Mouse (Mus musculus) midbrain, embryonic 13.5 days (tissue): Measurements from ENCODE around the gene Kif18b. TPM values are rescaled to one million over a fixed set of nuclear protein-coding genes. Genes with fewer than 3 reads are reported as not detected.

Experiments used
- ATAC-seq: fragments of 200-750 bp; cut with Nextera tagmentation; 2 replicates; pipeline ENCODE4 v1.8.0; 2017; ENCODE audit warnings: mild to moderate bottlenecking, moderate TSS enrichment, moderate library complexity
- H3K27ac ChIP-seq: fragments of 300-500 bp; sonication (generic); 2 replicates; pipeline ENCODE4 v1.5.1; 2015; ENCODE audit warnings: inconsistent platforms, mild to moderate bottlenecking, moderate library complexity
- H3K27me3 ChIP-seq: fragments of 300-500 bp; sonication (generic); 2 replicates; pipeline ENCODE4 v1.6.1; 2015; ENCODE audit warnings: mild to moderate bottlenecking, inconsistent platforms
- H3K36me3 ChIP-seq: fragments of 300-500 bp; sonication (generic); 2 replicates; pipeline ENCODE4 v1.6.1; 2015; ENCODE audit warnings: mild to moderate bottlenecking, inconsistent platforms
- H3K4me1 ChIP-seq: fragments of 300-500 bp; sonication (generic); replicated peaks from 2 replicates; pipeline ENCODE4 v1.6.1; 2015; ENCODE audit warnings: inconsistent platforms
- H3K4me2 ChIP-seq: fragments of 300-500 bp; sonication (generic); replicated peaks from 2 replicates; pipeline ENCODE4 v1.6.1; 2015; ENCODE audit warnings: moderate library complexity, mild to moderate bottlenecking, inconsistent platforms
- H3K4me3 ChIP-seq: fragments of 300-500 bp; sonication (generic); replicated peaks from 2 replicates; pipeline ENCODE4 v1.5.1; 2015; ENCODE audit warnings: mild to moderate bottlenecking, inconsistent platforms
- H3K9ac ChIP-seq: fragments of 300-500 bp; sonication (generic); replicated peaks from 2 replicates; pipeline ENCODE4 v1.6.1; 2015; ENCODE audit warnings: mild to moderate bottlenecking, inconsistent platforms
- H3K9me3 ChIP-seq: fragments of 300-500 bp; sonication (generic); 2 replicates; pipeline ENCODE4 v1.6.1; 2016; ENCODE audit warnings: mild to moderate bottlenecking, inconsistent platforms
- WGBS: fragments of 180-500 bp; shearing (Covaris S2); methylation state at CpG from one replicate; pipeline ENCODE4 v1.1.7; 2015; 5-methylcytosine and 5-hydroxymethylcytosine counted together
- polyA plus RNA-seq: library from polyadenylated mRNA; unstranded; fragments of >200 nt; fragmentation: Nextera tagmentation; extraction: Ambion mirVana; gene quantifications from 2 replicates; pipeline ENCODE4 v1.2.1, GENCODE M21; 2015

Gene Kif18b
- polyA plus RNA-seq, 1 experiment from 2014 or later = 4.9 TPM

GRCm38 (mm10) chr11:102859933-102860332, 65.0 kb downstream of the Kif18b start:
- no peak overlapping the region for H3K4me3 ChIP-seq
- ATAC-seq = no peak
- no peaks in the 10 kb centered on the region for H3K4me1 ChIP-seq
- no peaks in the 10 kb centered on the region for H3K27me3 ChIP-seq
- H3K27ac ChIP-seq = no peak overlapping the region
- no peak overlapping the region for H3K9ac ChIP-seq
- no peaks in the 10 kb centered on the region for H3K9me3 ChIP-seq
- WGBS = 96% methylated on average over 8 of the region's 8 CpGs
- peaks cover 94% of the 10 kb centered on the region for H3K36me3 ChIP-seq
- H3K4me2 ChIP-seq = no peak overlapping the region

- no peak for ATAC-seq
Observed at GRCm38 (mm10) chr11:102858951-102859350, 66.0 kb downstream of the Kif18b start.

GRCm38 (mm10) chr11:102855941-102856340, 69.0 kb downstream of the Kif18b start:
- no peak overlapping the region for H3K9ac ChIP-seq
- H3K27ac ChIP-seq = no peak overlapping the region
- ATAC-seq = no peak
- WGBS = 90% methylated on average over 6 of the region's 6 CpGs
- no peaks in the 10 kb centered on the region for H3K27me3 ChIP-seq
- no peaks in the 10 kb centered on the region for H3K9me3 ChIP-seq
- peaks cover 97% of the 10 kb centered on the region for H3K36me3 ChIP-seq
- no peak overlapping the region for H3K4me3 ChIP-seq
- H3K4me1 ChIP-seq = no peaks in the 10 kb centered on the region
- H3K4me2 ChIP-seq = no peak overlapping the region

More at GRCm38 (mm10) chr11:102858951-102859350, 66.0 kb downstream of the Kif18b start:
- H3K4me3 ChIP-seq = no peak overlapping the region
- H3K9ac ChIP-seq = no peak overlapping the region
- no peaks in the 10 kb centered on the region for H3K4me1 ChIP-seq
- no peaks in the 10 kb centered on the region for H3K27me3 ChIP-seq
- no peak overlapping the region for H3K27ac ChIP-seq
- 86% methylated on average over 11 of the region's 11 CpGs for WGBS
- H3K4me2 ChIP-seq = no peak overlapping the region
- H3K9me3 ChIP-seq = no peaks in the 10 kb centered on the region
- peaks cover 97% of the 10 kb centered on the region for H3K36me3 ChIP-seq

Other genes starting within 250 kb of the Kif18b start
- gene Ccdc43, start 227.3 kb downstream of the Kif18b start, polyA plus RNA-seq = 41.6 and 49.1 TPM in 2 replicates
- gene Adam11, start 163.7 kb downstream of the Kif18b start, polyA plus RNA-seq = 31.8 and 32.8 TPM in 2 replicates
- gene Gjc1, start 105.4 kb downstream of the Kif18b start, polyA plus RNA-seq = 49.6 and 53.3 TPM in 2 replicates
- 2.8 and 3.0 TPM in 2 replicates for gene Higd1b, start 89.3 kb downstream of the Kif18b start, polyA plus RNA-seq
- 176 TPM in 2 replicates for gene Eftud2, start 44.1 kb downstream of the Kif18b start, polyA plus RNA-seq
- 1.8 and 2.3 TPM in 2 replicates for gene Ccdc103, start 43.9 kb downstream of the Kif18b start, polyA plus RNA-seq
- gene Fam187a, start 40.0 kb downstream of the Kif18b start, polyA plus RNA-seq = not detected in 2 replicates
- gene Gfap, start 24.2 kb downstream of the Kif18b start, polyA plus RNA-seq = not detected in 2 replicates
- gene C1ql1, start 21.6 kb upstream of the Kif18b start, polyA plus RNA-seq = 5.7 and 8.2 TPM in 2 replicates
- 45.2 and 49.9 TPM in 2 replicates for gene Nmt1, start 103.1 kb upstream of the Kif18b start, polyA plus RNA-seq
- 177 and 178 TPM in 2 replicates for gene Dcakd, start 103.2 kb upstream of the Kif18b start, polyA plus RNA-seq
- gene Plcd3, start 176.5 kb upstream of the Kif18b start, polyA plus RNA-seq = 0.99 and 1.1 TPM in 2 replicates
- 6.5 and 7.8 TPM in 2 replicates for gene Acbd4, start 176.6 kb upstream of the Kif18b start, polyA plus RNA-seq
- 3.5 and 3.9 TPM in 2 replicates for gene Hexim1, start 191.1 kb upstream of the Kif18b start, polyA plus RNA-seq
- gene Hexim2, start 207.3 kb upstream of the Kif18b start, polyA plus RNA-seq = 18.8 and 20.0 TPM in 2 replicates
- 1.7 and 3.7 TPM in 2 replicates for gene Fmnl1, start 246.0 kb upstream of the Kif18b start, polyA plus RNA-seq